Mouse (Mus musculus) intestine, embryonic 16.5 days (tissue): ENCODE data around the gene Olfr725. TPM values are rescaled to one million over a fixed set of nuclear protein-coding genes. Genes with fewer than 3 reads are reported as not detected.

Experiments
- polyA plus RNA-seq: library from polyadenylated mRNA; unstranded; fragments of >200 nt; fragmentation: Nextera tagmentation; extraction: Ambion mirVana; gene quantifications from 2 replicates; pipeline ENCODE4 v1.2.1, GENCODE M21; 2015

Gene Olfr725
- polyA plus RNA-seq, 1 experiment from 2014 or later: not detected

Other genes with a start within 250 kb of the Olfr725 start
- not detected in 2 replicates for gene Olfr722, start 138.4 kb downstream of the Olfr725 start, polyA plus RNA-seq
- gene Olfr723, start 108.6 kb downstream of the Olfr725 start, polyA plus RNA-seq: not detected in 2 replicates
- gene Olfr724, start 77.1 kb downstream of the Olfr725 start, polyA plus RNA-seq: not detected in 2 replicates
- not detected in 2 replicates for gene Olfr726, start 50.6 kb upstream of the Olfr725 start, polyA plus RNA-seq
- gene Olfr727, start 82.8 kb upstream of the Olfr725 start, polyA plus RNA-seq: not detected in 2 replicates
- not detected in 2 replicates for gene Olfr728, start 102.3 kb upstream of the Olfr725 start, polyA plus RNA-seq
- gene Olfr729, start 112.5 kb upstream of the Olfr725 start, polyA plus RNA-seq: not detected in 2 replicates
- not detected in 2 replicates for gene Olfr730, start 147.8 kb upstream of the Olfr725 start, polyA plus RNA-seq
- not detected in 2 replicates for gene Olfr731, start 201.5 kb upstream of the Olfr725 start, polyA plus RNA-seq
- gene Olfr732, start 243.8 kb upstream of the Olfr725 start, polyA plus RNA-seq: not detected in 2 replicates